Mouse (Mus musculus) cerebellum, adult 9-11 months (tissue): Measurements from ENCODE around the gene Gm20547.
"Not testable (repeated sequence)": the region's sequence is repeated elsewhere in the genome, so short reads cannot be mapped to it uniquely, and the experiment has no call there.

Experiments used
- DNase-seq: peaks from one replicate; pipeline ENCODE4 v3.0.0; 2022

Gm20547 gene

DNA sequence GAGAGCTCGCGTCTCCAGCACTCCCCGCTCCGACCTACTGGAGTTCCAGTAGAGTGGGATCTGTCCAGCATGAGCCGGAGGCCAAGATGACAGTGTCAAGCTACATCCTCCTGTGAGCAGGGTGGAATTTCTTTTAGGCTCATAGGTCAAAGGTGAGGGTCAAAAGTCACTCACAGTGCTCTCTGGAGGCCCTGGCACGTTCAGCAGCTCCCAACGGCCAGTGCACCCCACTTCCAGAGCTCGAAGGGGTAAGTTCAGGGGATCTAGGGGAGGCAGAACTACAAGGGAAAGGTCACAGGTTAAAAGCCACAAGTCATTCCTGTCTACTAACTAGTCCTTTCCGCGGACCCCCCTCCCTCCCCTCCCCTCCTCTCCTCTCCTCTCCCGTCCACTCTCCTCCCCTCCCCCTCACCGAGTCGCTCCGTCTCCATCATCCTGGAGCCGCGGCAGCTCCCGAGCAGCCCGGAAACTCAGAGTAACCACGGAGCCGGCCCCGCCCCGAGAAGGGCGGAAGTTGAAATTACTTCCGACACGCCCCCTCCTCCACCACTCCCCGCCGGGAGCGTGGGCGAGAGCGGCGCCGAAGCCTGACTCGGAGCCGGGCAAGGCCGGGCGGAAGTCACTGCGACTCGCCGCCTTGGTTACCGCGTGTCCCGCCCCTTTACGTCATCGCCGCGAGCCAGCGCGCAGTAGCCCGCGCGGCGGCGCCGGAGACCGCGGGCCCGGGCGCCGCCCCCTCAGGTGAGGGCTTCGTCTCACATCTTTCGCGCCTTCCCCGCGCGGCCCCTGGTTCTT lies 31.9 kb downstream of the Gm20547 start, which contains the start of the genes Skiv2l and Nelfe:
Skiv2l (minus strand) TSS at position 489 of the 795 bp plus-strand sequence.
Nelfe (plus strand) TSS at position 670 of the 795 bp plus-strand sequence.
- peak; percentile 98 for DNase-seq

- no peak for DNase-seq
Measured at GRCm38 (mm10) chr17:34847615-34848014, 34.2 kb downstream of the Gm20547 start.

GRCm38 (mm10) chr17:34847192-34847591 lies 34.6 kb downstream of the Gm20547 start:
- DNase-seq = no peak

DNA sequence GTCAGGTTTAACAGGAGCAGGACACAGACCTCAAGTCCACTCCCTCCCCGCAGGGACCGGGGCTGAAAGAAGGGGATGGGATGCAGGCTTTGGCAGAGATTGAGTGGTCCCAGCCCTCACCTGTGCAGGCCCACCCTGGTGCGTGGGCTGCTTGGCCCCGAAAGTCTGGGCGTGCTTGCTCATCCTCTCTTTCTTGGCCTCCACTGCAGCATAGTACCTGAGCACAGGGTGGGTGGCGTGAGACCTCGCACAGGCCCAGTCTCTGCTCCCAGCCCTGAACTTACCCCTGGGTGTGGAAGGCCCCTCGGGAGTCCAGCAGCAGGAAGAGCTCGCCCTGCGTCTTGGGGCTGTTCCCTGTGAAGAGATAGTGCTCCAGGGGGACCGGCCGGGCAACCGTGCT lies 37.0 kb downstream of the Gm20547 start:
- no peak for DNase-seq

DNA sequence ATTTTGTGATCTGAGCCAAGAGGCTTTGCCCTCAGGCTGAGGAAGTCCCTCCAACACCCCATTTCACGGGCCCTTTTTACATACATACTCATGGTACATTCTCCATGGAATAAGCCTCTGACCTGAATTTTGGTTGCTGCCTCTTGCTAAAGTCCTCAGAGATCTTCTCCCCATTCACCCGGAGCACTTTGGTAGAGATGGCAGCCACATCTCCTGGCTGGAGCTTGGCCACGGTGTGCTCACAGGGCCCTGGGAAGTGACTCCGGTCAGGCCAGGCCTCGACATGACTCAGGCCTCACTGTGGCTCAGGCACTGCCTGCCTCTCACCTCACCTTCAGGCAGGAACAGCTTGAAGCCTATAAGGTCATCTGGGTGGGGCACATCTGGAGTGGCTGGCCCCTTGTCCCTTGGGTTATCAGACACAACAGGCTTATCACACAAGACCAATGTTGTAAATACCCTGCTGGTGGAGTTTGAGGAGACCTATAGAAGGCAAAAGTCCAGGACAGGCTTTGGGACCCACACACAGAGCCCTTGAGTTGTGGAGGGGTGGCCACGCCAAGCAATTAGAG lies 41.0 kb downstream of the Gm20547 start:
- no peak for DNase-seq

- no peak for DNase-seq
Measured at GRCm38 (mm10) chr17:34838785-34839184, 43.1 kb downstream of the Gm20547 start.

GRCm38 (mm10) chr17:34837464-34838324 lies 44.1 kb downstream of the Gm20547 start:
- DNase-seq = peak; percentile 57

- DNase-seq = peak; percentile 96
Measured at GRCm38 (mm10) chr17:34836856-34837221, 45.0 kb downstream of the Gm20547 start, which contains the start of the genes Stk19 and Dxo. Stk19 (minus strand) TSS chr17:34836945. Dxo (plus strand) TSS chr17:34837019.

GRCm38 (mm10) chr17:34836155-34836855 lies 45.5 kb downstream of the Gm20547 start:
- no peak for DNase-seq

DNA sequence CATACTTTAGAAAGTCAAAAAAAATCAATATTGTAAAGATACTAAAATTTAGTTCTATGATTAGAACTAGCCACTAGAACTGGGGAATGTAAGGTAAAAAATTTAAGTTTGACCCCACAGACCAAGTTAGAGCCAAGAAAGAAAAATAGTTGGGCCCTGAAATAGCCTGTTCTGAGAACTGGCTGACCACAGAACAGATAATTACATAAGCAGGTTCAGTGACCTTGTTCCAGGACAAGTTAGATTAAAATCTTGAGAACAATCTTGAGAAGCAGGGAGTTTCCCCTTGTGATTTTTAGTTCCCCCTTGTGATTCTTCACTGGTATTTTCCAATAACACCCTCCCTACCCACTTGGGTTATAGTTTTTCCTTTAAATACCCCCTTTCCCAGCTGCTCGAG lies 51.1 kb downstream of the Gm20547 start:
- DNase-seq = not testable (repeated sequence)

GRCm38 (mm10) chr17:34814818-34815370 lies 66.9 kb downstream of the Gm20547 start:
- DNase-seq = no peak

DNA sequence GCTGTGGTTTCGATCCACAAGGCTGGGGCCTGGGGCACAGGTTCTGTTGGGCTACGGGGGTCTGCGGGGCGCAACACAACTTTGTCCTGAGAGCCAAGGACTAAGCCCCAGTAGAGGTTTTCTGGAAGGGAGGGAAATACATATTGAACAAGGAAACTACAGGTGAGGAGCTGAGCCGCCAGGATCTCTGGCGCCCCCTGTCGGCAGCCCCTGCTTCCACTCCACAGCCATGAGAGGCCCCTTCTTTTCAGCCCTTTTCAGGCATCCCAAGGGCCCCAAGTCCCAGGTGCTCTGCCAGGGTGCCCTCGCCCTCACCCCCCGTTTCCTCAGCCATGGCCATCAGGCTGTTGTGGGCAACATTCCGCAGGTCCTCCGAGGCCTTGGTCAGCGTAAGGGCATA lies 68.1 kb downstream of the Gm20547 start:
- DNase-seq = not testable (repeated sequence)

DNA sequence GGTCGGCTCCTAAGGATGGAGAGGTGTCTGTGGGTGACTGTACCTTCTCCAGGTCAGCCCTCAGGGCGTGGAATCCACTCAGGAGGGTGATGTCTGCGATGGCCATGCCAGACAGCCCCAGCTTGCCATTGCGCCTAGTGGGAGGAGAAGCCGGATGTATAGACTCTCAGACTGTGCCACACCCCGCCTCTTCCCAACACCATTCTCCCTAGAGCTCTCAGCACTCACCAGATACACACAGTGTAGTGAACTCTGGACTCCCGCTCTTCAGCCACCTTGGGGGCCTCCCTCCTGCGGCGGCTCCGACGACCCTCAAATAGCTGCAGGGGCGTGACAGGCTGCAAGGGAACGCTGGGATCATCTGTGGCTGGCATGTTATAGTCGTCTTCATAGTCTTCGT lies 70.6 kb downstream of the Gm20547 start:
- DNase-seq = no peak

DNA sequence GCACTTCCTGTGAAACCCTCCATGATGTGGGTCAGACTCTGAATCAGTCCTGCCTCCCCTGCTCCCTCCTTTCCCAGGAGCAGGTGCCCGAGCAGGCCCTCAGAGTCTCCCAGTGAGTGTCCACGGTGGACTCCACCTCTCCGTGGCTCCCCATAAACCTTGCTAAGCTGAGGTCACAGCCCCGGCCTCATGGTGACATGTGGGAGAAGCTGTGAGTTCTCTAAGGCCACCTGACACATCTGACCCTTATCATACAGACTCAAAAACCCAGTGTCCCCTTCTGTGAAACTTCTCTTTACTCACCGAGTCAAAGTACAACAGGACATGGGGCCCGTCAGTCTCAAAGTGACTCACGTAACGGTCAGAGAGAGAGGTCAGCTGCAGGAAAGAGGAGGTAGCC lies 71.0 kb downstream of the Gm20547 start:
- not testable (repeated sequence) for DNase-seq

DNA sequence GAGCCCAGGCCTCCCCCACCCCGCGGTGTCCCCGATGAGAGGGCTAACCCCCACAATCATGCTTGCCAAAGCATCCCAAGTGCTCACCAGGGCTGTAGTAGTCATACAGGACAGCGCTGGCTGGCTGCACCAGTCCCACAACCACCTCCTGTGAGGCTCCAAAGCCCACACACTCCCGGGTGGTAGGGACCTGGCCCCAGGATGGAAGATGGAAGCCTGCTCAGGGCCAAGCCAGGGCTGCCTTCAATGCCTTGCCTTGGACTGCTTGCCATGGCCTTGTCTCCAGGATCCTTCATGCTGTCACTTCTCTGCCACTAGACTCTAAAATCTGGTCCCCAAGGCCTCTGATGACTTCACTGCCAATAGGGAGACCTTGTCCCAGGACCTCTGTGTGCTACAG lies 71.4 kb downstream of the Gm20547 start:
- DNase-seq = not testable (repeated sequence)

GRCm38 (mm10) chr17:34808599-34809205 lies 73.1 kb downstream of the Gm20547 start:
- DNase-seq = no peak

DNA sequence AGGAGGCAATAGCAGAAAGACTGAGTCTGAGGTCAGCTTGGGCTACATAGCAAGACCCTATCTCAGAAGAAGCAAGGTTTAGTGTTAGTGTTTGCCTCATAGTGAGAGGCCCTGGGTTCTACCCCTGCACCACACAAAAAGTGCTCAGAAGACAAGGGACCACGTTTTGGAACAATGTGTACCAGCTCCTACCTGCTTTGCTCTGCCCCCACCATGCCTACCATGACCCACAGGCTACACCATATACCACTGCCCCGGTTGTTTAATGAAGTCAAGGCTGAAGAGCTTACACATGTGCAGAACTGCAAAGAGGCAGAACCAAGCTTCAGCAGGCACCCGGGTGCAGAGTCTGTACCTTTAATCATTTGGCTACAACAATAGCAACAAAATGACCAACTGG lies 74.7 kb downstream of the Gm20547 start:
- DNase-seq = no peak
